Mouse (Mus musculus) liver, embryonic 13.5 days (tissue): ENCODE measurements around the gene Glipr1l1. TPM values are rescaled to one million over a fixed set of nuclear protein-coding genes. Genes with fewer than 3 reads are reported as not detected.
"Not testable (repeated sequence)": the region's sequence is repeated elsewhere in the genome, so short reads cannot be mapped to it uniquely, and the experiment has no call there.

Experiments
- ATAC-seq: fragments of 200-750 bp; cut with Nextera tagmentation; 2 replicates; pipeline ENCODE4 v1.8.0; 2017; ENCODE audit warnings: low read depth, mild to moderate bottlenecking, moderate number of reproducible peaks, moderate library complexity
- DNase-seq: peaks from one replicate; pipeline ENCODE4 v3.0.0; 2022
- H3K27ac ChIP-seq: fragments of 300-500 bp; sonication (generic); 2 replicates; pipeline ENCODE4 v1.5.1; 2015; ENCODE audit warnings: moderate library complexity, mild to moderate bottlenecking, inconsistent platforms
- H3K27me3 ChIP-seq: fragments of 300-500 bp; sonication (generic); 2 replicates; pipeline ENCODE4 v1.6.1; 2015; ENCODE audit warnings: mild to moderate bottlenecking, inconsistent platforms
- H3K36me3 ChIP-seq: fragments of 300-500 bp; sonication (generic); 2 replicates; pipeline ENCODE4 v1.6.1; 2015; ENCODE audit warnings: mild to moderate bottlenecking, inconsistent platforms
- H3K4me1 ChIP-seq: fragments of 300-500 bp; sonication (generic); replicated peaks from 2 replicates; pipeline ENCODE4 v1.6.1; 2015; ENCODE audit warnings: inconsistent platforms
- H3K4me2 ChIP-seq: fragments of 300-500 bp; sonication (generic); 2 replicates; pipeline ENCODE4 v1.6.1; 2015; ENCODE audit warnings: inconsistent platforms, mild to moderate bottlenecking, moderate library complexity
- H3K4me3 ChIP-seq: fragments of 300-500 bp; sonication (generic); replicated peaks from 2 replicates; pipeline ENCODE4 v1.5.1; 2015; ENCODE audit warnings: mild to moderate bottlenecking, inconsistent platforms
- H3K9ac ChIP-seq: fragments of 300-500 bp; sonication (generic); 2 replicates; pipeline ENCODE4 v1.6.1; 2015; ENCODE audit warnings: mild to moderate bottlenecking, inconsistent platforms
- H3K9me3 ChIP-seq: fragments of 300-500 bp; sonication (generic); replicated peaks from 2 replicates; pipeline ENCODE4 v1.6.1; 2016; ENCODE audit warnings: inconsistent platforms
- WGBS: fragments of 180-500 bp; shearing (Covaris S2); methylation state at CpG from one replicate; pipeline ENCODE4 v1.1.7; 2015; ENCODE audit not compliant: insufficient replicate concordance; 5-methylcytosine and 5-hydroxymethylcytosine counted together
- polyA plus RNA-seq: library from polyadenylated mRNA; unstranded; fragments of >200 nt; fragmentation: Nextera tagmentation; extraction: Ambion mirVana; gene quantifications from 2 replicates; pipeline ENCODE4 v1.2.1, GENCODE M21; 2015

Gene Glipr1l1
- polyA plus RNA-seq, 1 experiment from 2014 or later: not detected

DNA sequence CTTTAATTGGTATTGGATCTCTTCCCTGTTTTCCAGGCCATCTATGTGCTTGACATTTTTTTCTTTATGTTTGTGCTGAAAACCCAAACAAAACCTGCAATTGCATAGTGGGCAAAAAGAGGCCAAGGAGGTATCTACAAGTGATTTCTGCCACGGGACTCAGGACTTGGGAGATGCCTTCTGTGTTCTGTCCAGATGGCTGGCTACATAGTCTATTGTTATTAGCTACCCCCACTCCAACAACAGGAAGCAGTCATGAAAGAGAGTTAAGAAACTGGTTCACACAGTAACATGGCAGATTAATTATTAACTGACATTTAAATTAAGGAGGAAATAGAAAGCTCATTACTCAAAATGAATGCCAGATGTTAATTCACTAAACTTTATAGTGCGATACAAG is 65.1 kb downstream of the Glipr1l1 start:
- H3K9ac ChIP-seq, DNase-seq, H3K27me3 ChIP-seq, H3K9me3 ChIP-seq, H3K4me3 ChIP-seq, ATAC-seq, H3K4me1 ChIP-seq, H3K36me3 ChIP-seq, H3K27ac ChIP-seq, H3K4me2 ChIP-seq: not testable (repeated sequence)
- 51% methylated on average over 2 of the region's 2 CpGs for WGBS

DNA sequence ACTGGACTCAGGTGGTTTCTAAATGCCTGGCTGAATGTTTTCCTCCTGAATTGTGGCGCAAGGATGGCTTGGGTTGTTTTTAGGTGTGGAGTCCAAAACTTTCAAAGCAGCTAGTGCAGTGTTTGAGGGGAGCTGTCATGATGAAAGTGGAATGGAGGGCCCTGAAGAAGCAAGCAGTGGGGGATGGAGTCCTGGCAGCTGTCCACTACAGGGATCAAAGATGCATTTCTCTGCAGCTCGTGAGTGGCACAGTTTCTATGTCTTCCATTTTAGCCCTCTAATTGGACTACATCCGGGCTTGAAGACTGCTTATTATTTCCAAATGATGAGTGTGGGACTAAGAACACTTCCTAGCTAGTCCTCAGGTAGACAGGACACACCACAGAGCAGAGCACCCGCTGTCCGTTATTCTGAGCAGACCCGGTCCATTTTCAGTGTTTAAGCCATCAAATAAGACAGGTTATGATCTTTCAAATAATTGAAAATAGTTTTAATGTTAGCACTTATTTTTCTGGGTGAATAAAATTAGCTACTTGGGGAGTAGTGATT is 67.8 kb downstream of the Glipr1l1 start:
- not testable (repeated sequence) for H3K4me1 ChIP-seq, H3K27ac ChIP-seq, H3K9ac ChIP-seq, H3K4me2 ChIP-seq, H3K4me3 ChIP-seq, H3K36me3 ChIP-seq, H3K27me3 ChIP-seq, H3K9me3 ChIP-seq, DNase-seq, ATAC-seq
- WGBS: 70% methylated on average over 6 of the region's 6 CpGs

Other genes with a start within 250 kb of the Glipr1l1 start
- 27.5 and 37.6 TPM in 2 replicates for gene Krr1, start 87.5 kb upstream of the Glipr1l1 start, polyA plus RNA-seq
- 8.6 and 8.7 TPM in 2 replicates for gene Glipr1, start 57.6 kb upstream of the Glipr1l1 start, polyA plus RNA-seq
- gene Glipr1l2, start 23.2 kb downstream of the Glipr1l1 start, polyA plus RNA-seq: not detected in 2 replicates
- not detected in 2 replicates for gene Glipr1l3, start 100.1 kb downstream of the Glipr1l1 start, polyA plus RNA-seq
- gene Caps2, start 103.4 kb downstream of the Glipr1l1 start, polyA plus RNA-seq: not detected in 2 replicates
- 0.06 and 0.07 TPM in 2 replicates for gene Kcnc2, start 210.9 kb downstream of the Glipr1l1 start, polyA plus RNA-seq